Mouse (Mus musculus): ENCODE data around the gene Zmynd12.

Gene Zmynd12

DNA sequence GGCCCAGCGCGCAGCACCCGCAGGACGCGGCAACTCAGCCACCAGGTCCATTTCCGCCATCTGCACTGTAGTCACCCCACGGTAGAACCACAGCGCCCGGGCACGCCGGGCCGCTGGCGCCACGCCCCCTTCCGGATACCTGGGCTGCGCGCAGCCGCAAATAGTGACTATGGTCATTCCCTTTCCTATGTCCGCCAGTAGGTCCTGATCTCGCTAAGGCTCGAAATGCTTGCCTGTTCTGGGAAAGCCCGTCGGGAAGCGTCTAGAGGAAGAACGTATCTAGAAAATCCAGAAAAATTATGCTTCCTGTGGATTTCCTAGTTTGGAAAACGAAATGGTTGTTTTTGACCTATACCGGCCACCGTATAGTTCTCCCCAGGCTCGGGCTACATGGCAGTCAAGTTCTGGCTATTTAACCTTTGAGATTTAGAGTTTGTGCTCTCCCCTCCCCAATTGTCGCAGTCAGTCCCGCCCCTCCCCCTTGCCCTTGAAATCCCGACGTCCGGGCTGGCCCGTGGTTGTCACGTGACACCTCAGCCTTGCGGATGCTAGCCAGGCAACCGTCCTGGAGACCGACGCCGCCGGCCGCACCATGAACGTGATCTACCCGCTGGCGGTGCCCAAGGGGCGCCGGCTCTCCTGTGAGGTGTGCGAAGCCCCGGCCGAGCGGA, at the start of gene Zmynd12, which contains the start of gene Ppcs:
Gene Zmynd12, plus strand, starts transcription at position 521 of the 671 bp plus-strand sequence.
Gene Ppcs, minus strand, starts transcription at position 127 of the 671 bp plus-strand sequence.
- DNase-seq (ENCODE audit: low spot score) = peak; percentile 92

DNA sequence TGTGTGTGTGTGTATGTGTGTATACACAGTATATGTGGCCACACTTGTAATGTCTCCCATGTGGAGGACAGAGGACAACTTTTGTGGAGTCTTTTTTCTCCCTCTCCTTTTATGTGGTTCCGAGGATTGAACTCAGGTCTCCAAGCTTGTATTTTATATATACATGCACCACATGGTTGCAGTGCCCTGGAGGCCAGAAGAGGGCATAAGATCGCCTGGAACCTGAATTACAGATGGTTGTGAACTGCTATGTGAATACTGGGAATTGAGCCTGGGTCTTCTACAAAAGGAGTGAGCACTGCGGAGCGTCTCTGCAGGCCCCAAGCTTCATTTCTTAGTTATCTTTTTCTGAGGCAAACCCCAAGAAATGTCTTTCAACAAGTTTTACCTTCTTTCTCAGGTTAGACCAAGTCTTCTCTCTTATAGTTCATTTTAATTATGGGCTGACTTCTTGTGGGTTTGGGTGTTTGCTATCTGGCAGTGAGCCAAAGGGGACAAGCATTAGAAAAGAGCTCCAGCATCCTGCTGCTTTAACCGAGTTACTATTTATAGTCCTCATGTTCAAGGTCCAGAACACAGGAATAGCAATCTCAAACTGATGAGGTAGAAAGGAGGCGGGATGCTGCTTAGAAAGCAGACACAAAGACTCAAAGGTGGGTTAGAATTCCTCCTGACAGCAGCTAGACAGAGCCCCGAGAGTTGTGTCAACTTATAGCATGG, 41.0 kb upstream of the Zmynd12 start:
- DNase-seq (ENCODE audit: low spot score) = no peak

DNA sequence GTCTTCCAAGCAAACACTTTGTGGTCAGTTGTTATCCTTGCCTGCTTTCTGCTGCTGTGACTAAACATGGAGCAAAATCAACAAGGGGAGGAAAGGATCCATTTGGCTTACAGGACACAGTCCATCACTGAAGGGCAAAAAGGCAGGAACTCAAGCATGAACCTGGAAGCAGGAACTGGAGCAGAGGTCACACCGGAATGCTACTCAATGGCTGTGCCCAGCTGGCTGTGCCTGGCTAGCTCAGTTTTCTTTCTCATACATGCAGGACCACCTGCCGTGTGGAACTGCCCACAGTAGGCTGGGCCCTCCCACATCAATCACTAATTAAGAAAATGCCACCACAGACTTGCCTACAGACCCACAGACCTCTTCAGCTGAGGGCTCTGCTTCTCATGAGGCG, 33.4 kb upstream of the Zmynd12 start:
- no peak for DNase-seq (ENCODE audit: low spot score)

DNA sequence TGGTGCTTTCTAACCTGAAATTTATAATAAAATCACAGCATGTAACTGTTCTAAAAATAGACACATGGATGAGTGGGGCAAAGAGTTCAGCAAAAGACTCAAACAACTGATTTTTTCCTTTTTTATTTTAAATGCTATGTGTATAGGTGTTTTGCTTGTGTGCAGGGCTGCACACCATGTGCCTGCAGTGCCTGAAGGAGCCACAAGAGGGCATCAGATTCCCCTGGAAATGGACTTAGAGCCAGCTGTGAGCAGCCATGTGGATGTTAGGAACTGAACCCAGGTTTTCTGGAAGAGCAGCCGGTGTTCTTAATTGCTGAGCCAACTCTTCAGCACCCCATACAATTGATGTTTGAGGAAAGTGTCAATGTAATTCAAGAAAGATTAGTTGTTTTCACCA, 32.2 kb upstream of the Zmynd12 start:
- DNase-seq (ENCODE audit: low spot score) = no peak

DNA sequence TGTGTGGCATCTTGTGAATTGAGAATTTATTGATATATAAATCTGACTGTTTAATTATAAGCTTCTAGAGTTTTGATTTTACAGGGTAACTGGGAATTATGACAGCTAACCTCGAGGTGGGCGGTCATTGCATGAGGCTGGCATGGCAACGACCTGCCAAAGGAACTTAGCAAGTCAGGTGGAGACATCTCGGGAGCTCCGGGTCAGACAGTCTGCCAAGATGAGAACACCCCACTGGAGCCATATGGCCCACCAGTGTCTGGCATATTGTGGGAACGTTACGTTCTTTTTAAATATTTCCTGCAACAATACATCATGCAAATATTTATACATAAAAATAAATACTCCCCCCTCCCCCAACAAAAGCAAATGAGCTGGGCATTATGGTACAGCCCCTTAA, 23.9 kb upstream of the Zmynd12 start:
- no peak for DNase-seq (ENCODE audit: low spot score)

DNA sequence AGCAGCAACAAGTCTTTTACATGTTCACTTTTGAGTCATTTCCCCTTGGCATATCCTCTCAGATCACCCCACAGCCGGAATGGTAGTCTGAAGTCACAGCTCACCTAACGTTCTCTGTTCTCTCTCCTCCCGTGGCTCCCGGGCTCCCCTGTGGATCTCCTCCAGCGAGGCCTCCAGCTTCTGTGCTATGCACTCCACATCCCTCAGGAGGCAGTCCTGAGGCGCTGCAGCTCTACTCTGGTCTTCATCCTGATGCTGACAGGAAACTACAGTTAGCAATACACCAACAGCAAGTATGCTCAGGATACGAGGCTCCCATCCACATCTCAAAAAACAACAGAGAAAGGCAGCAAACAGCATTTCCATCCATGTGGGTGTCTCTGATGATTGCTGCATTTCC, 21.7 kb upstream of the Zmynd12 start:
- DNase-seq (ENCODE audit: low spot score) = no peak

DNA sequence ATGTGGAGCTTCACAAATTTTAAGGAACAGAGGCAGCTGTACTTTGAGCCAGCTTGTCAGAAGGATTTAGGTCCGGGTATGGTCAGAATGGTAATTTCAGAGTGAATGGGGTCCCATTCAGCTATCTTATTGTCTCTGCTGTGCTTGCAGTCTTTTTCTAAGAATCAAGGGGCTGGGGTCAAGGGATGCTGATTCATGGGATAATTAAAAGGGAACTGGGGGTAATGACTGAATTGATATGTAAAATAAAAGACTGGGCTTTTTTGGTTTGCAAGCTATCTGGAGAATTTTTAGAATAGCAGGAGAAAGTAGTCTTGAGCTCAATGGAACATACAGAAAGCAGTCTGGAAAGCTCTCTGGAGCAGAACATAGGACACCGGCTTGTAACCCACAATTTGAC, 19.2 kb upstream of the Zmynd12 start:
- DNase-seq (ENCODE audit: low spot score) = no peak

DNA sequence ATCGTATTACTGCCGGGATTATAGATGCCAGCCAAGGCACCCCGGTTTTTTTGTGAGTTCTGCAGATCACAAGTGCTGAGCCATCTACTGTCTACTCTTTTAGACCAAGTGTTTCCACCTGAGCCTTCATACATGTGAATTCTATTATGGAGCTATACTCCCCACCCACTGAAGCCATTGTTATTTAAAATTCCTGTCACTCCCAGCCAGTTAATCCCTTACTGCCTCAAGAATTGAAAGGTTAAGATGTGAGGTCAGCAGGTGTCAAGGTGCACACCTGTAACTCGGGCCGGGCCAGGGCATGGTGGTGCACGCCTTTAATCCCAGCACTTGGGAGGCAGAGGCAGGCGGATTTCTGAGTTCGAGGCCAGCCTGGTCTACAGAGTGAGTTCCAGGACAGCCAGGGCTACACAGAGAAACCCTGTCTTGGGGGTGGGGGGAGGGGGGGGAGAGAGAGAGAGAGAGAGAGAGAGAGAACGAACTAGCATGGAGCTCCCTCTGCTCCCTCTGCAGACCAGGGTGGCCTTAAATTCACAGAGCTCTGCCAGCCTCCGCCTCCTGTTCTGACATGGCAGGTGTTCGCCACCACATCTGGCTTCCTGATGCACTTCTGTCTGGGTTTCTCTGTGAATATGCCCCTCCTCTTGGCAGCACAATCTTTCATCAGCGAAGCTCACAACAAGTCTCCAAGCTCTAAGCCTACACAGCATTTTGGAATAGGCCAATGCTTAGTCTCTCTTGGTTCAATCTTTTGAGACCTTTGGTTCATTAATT, 10.6 kb upstream of the Zmynd12 start:
- DNase-seq (ENCODE audit: low spot score) = no peak

DNA sequence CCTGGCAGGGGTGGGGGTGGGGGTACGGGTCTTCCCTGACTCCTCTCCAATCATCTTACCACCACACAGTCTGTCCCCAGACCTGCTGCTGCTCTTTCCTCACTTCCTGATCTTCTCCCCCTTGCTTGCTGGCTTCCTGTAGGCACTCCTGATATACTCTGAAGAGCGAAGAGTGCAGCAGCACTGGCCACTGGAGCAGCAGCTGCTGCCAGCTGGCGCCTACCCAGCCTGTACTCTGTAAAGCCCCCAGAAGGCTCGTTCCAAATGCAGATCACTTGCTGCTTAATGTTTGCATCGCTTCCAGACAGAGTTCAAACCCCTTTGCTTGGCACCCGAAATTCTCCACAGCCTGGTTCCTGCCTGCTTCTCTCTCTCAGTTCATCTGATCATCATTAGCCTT, 9.8 kb upstream of the Zmynd12 start:
- DNase-seq (ENCODE audit: low spot score) = no peak

DNA sequence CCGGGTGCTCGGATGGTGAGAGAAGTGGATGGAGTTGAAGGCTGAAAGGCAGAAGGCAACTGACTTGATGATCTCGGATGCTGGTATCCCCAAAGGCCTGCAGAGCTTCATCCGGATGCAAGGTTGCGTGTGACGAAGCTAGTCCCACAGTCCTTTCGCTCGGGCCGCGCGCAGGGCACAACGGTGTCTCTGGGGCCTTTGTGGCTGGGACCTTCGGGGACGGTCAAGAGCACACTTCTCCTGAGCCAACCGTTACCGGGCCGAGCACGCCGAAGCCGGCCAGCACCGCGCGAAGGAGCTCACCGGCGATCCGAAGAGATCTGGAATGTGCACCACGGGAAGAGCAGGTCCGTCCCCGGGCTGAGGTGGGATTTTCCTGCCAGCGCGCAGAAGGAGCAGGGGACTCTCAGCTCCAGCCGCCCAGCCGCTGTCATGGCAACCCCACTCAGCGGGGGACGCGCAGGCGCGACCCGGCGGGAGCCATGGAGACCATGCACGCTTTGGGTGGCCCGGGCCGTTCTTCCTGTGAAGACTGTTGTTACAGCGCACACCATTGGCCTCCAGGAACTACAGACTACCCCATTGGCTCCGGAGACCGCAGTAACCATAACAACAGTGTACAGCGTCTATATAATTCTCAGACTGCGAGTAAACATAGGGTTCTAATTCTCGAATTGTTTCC, 7.4 kb upstream of the Zmynd12 start, which contains the start of gene Ccdc30:
Gene Ccdc30, minus strand, starts transcription at position 450 of the 682 bp plus-strand sequence.
- DNase-seq (ENCODE audit: low spot score) = peak; percentile 87

DNA sequence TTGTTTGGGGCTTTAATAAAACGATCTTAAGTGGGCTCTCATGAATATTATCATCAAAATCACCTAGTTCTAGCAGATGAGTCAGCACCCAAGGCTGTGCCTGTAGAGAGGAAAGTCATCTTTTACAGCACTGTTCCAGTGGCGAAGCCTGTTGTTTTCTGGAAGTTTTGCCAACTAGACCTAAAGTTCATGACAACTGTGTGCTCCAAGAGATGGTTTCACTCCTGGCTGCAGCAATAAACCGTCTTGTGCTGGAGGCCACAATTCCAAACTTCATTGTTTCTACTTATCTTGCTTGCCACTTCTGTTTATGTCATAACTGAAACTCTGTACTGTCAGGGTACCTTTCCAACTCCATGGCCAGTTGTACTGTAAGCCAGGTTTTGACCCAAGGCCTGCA, 5.3 kb upstream of the Zmynd12 start:
- DNase-seq (ENCODE audit: low spot score) = no peak

DNA sequence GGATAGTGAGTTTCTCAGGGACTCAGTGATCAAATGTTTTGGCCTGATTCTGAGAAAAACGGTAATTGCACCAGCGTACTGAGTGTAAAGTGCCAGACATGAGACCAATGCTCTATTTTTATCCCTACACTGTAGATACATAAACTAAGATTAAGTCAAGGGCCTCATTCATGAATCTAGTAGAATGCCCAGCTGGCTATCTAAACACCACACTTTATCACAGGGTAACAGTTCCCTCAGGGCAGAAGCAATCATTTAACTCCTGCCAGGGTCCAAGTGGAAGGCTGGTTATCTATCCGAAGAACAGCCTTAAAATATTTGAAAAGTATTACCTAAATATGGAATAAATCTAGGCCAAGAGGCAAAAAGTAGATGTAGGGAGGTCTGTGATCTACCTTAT, 4.7 kb upstream of the Zmynd12 start:
- DNase-seq (ENCODE audit: low spot score) = no peak

DNA sequence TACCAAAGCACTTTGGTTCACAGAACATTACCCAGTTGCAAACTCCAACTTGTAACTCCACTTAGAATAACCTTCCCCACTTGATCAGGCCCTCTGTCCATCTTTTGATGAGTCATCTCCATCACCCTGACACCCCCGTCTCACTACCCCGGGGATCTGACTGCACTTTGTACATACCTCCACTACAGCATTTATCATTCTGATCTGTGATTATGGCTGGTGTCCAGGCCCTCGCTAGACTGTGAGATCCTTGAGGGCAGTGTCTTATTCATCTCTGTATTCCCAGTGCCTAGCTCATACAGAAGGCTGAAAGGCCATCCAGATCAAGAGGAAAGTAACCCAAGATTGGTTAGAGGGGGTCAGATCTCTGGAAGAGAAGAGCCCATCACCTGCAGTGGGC, 1.4 kb upstream of the Zmynd12 start:
- no peak for DNase-seq (ENCODE audit: low spot score)

DNA sequence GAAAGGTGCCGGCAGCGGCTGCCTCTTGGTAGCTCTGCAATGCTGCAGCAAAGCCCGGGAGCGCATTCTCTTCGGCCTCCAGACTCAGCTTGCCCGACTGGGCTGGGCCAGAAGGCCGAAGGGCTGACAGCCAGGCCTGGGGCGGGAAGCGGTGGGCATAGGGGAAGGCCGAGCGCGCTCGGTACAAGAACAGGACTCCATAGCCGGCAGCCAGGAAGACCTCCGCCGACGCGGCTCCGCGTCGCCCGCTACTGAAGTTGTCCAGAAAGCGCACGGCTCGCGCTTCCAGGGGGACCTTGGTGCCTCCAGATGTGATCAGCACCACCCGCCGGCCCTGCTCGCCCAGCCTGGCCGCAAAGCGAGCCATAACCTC, 707 bp upstream of the Zmynd12 start:
- DNase-seq (ENCODE audit: low spot score) = peak; percentile 4

DNA sequence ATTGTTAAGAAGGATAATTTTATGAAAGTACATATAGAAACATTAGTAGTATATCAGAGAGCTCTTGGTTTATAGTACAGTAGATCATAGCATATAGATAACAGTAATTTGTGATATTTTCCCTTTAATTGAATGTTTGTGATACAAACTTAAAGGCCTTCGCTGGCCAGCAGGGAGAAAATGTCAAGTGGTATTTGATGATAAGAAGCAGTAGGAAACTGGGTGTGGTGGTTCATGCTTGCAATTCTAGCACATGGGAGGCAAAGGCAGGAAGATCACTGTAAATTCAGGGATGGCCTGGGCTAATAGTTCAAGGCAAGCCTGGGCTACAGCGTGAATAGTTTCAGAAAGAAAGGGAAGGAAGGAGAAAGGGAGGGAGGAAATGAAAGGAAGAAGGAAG, 2.5 kb downstream of the Zmynd12 start:
- no peak for DNase-seq (ENCODE audit: low spot score)

DNA sequence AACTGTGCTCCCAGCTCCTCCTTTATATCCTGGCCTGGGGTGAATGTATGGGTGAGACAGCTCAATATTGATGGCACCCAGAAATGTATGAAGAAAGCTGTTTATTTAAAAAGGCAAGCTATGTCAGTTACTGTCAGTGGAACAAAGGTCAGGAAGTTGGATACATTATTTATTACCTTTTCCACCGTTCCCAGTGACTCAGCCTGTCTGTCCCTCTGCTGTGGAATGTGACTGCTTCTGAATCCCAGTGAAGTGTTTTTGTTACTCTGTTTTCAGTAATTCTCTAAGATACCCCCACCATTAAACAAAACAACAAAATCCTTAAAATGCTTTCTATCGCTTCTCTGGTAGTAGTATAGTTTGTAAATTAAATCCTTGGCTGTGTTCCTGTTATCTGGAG, 3.0 kb downstream of the Zmynd12 start:
- DNase-seq (ENCODE audit: low spot score) = no peak

DNA sequence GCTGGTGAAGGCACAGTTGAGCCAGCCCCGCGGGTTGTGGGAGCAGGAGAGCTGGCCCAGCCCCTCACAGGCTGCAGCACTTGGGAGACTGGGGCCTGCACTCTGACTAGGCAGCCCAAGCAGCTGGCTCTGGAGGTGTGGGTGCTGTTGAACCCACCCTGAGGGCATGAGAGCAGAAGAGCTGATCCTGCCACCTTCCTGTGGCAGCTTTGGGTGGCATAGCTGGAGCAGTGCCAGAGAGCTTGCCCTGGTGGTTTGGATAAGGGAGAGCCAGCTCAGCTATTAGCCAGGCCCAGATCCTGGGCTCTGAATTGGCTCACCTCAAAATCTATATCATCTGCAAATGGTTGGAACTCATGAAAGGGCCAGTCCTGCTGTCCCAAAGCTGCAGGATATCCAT, 5.1 kb downstream of the Zmynd12 start:
- no peak for DNase-seq (ENCODE audit: low spot score)

DNA sequence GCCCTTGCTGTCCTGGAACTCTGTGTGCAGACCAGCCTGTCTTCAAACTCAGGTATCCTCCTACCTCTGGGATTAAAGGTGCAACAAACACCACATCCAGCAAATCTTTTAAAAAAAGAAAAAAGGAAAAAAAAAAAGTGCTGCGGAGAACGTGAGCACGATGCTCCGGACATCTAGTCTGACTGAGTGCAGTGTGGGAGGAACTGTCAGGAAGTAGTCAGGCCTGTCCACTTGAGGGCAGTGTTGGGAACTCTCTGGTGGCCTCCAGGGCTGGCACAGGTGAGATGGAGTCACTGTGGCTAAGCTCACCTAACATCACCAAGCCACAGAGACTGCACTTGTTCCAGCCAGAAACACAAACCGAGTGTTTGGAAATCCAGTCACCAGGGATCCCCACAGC, 8.1 kb downstream of the Zmynd12 start:
- peak; percentile 63 for DNase-seq (ENCODE audit: low spot score)

DNA sequence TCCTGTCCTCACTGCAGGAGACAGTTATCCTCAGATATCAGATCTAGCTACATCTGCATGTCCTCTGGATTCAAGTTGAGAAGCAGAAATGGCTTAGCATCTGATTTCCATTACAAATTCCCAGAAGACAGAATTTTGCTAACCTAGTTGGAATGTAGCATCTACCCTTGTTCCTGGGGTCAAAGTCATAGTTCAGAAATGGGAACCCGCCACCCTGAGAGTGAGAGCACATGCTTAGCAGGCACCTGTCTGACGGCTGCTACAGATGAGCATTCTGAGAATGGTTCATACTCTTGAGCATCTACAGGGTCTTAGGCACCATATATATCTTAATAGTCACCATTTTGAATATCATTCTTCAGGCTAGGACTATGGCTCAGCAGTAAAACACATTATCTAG, 15.3 kb downstream of the Zmynd12 start:
- DNase-seq (ENCODE audit: low spot score) = no peak

DNA sequence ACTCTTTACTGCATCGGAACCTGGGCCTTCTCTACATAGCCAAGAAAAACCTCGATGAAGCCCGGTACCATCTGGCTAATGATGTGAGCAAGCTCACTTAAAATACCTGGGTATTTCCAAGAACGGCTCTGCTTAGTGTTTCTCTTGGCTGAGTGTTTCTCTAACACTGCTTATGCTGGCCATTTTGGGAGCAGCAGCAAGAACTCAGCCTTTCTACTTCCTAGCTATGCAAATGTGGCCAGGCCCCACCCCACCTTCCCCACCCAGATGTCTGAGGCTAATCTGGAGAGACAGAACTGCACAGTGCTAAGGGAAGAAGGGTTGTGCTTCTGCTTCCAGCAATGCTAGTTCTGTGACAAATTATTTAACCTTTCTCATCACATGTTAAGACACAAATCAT, 19.2 kb downstream of the Zmynd12 start:
- no peak for DNase-seq (ENCODE audit: low spot score)

DNA sequence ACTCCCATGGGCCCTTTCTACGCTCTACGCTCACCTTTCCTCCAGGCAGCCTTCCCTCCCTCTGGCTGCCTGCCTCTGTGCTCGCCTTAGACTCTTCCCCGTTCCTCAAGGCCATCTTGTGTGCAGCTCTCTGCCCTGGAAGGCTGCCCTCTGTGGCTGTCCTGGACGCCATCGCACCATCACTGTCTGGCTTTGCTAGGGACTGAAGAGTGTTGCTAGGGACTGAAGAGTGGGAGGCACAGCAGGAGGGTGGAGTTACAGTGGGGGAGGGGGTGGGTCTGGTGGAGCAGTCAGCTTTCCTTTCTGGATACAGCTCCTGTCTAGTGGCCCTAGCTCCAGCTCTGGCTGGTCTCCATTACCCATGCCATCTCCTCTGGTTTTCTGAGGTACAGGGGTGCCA, 19.9 kb downstream of the Zmynd12 start:
- DNase-seq (ENCODE audit: low spot score) = no peak

DNA sequence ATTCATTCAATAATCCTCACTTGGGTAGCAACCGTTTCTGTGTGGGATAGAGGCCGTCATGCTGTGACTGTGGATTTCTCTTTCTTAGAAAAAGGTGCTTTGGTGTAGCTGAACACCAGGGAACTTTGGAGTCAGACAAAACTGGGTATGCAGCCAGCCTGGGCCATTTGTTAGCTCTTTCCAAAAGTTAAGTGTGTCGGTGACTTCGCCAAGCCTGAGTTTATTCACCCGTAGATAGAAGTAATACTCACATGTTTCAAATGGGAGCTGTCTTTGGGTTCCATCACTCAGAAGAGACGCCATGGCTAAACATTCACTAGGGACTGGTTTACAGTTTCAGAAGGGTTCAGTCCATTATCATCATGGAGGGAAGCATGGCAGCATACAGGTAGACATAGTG, 24.6 kb downstream of the Zmynd12 start:
- no peak for DNase-seq (ENCODE audit: low spot score)

DNA sequence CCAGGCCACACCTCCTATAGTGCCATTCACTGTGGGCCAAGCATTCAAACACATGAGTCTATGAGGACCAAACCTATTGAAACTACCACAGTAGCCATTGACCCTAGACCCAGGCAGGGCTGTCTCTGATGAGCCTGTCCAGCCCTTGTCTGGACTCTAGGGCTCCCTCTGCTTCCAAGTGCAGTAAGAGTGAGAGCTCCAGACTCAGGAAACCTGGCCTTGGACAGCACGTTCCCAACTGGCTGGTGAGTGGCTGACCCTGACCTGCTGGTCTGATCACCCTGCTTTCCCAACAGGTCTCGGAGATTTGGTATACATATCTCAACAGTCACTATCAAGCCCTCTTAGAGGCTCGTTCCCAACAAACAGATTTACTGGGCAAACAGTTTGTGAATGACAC, 25.2 kb downstream of the Zmynd12 start:
- no peak for DNase-seq (ENCODE audit: low spot score)

Measured in lung, postnatal 25 days (tissue).